Mouse (Mus musculus) MEL (cell line): Measurements from ENCODE around the gene Cd247. TPM values are rescaled to one million over a fixed set of nuclear protein-coding genes. Genes with fewer than 3 reads are reported as not detected.

ENCODE experiments used
- DNase-seq: peaks from one replicate; pipeline ENCODE4 v3.0.0; 2011; ENCODE audit warnings: low read depth, low spot score
- H3K27ac ChIP-seq: 2 replicates; pipeline ENCODE4 v1.5.1; 2012; ENCODE audit warnings: low read depth, mild to moderate bottlenecking, control low read depth, low read length, moderate library complexity; ENCODE audit not compliant: control insufficient read depth
- H3K27me3 ChIP-seq, 2 experiments: fragments of 150-350 bp in 1 of 2; sonication (generic) in 1 of 2; 2 replicates each; pipeline ENCODE4 v1.6.1; 2012; ENCODE audit warnings: low read length in 2 of 2, mild to moderate bottlenecking in 2 of 2, improper control_type of control experiment in 1 of 2, moderate library complexity in 1 of 2; ENCODE audit not compliant: insufficient read depth in 2 of 2, control insufficient read depth in 1 of 2
- H3K36me3 ChIP-seq, 2 experiments: 2 replicates each; pipeline ENCODE4 v1.6.1; 2012 to 2014; ENCODE audit warnings: low read length in 2 of 2, improper control_type of control experiment in 1 of 2, inconsistent platforms in 1 of 2, mild to moderate bottlenecking in 1 of 2; ENCODE audit not compliant: insufficient read depth in 2 of 2, control insufficient read depth in 1 of 2
- H3K4me1 ChIP-seq, 2 experiments: fragments of 150-350 bp in 1 of 2; sonication (generic) in 1 of 2; 2 replicates each; pipeline ENCODE4 v1.6.1; 2012; ENCODE audit warnings: low read length in 2 of 2, improper control_type of control experiment in 1 of 2, mild to moderate bottlenecking in 1 of 2; ENCODE audit not compliant: insufficient read depth in 2 of 2, control insufficient read depth in 1 of 2
- H3K4me3 ChIP-seq, 2 experiments: fragments of 150-350 bp in 1 of 2; sonication (generic) in 1 of 2; 2 replicates each; pipeline ENCODE4 v1.5.1; 2012; ENCODE audit warnings: low read depth in 2 of 2, low read length in 2 of 2, mild to moderate bottlenecking in 2 of 2, moderate library complexity in 2 of 2, control low read depth in 1 of 2, improper control_type of control experiment in 1 of 2; ENCODE audit not compliant: control insufficient read depth in 1 of 2, insufficient read depth in 1 of 2
- H3K79me2 ChIP-seq: 2 replicates; pipeline ENCODE4 v1.6.1; 2012; ENCODE audit warnings: mild to moderate bottlenecking, low read length, moderate library complexity; ENCODE audit not compliant: control insufficient read depth, poor library complexity, insufficient read depth
- H3K9ac ChIP-seq: 2 replicates; pipeline ENCODE4 v1.6.1; 2012; ENCODE audit warnings: low read depth, mild to moderate bottlenecking, control low read depth, low read length, moderate library complexity; ENCODE audit not compliant: control insufficient read depth, poor library complexity, severe bottlenecking
- H3K9me3 ChIP-seq: fragments of 150-350 bp; sonication (generic); replicated peaks from 2 replicates; pipeline ENCODE4 v1.6.1; 2012; ENCODE audit warnings: mild to moderate bottlenecking, low read length, improper control_type of control experiment, moderate library complexity; ENCODE audit not compliant: insufficient read depth
- BHLHE40 ChIP-seq: IDR thresholded peaks from 2 replicates; pipeline ENCODE4 v1.6.1; 2012; ENCODE audit warnings: low read depth, mild to moderate bottlenecking, inconsistent platforms, low read length, improper control_type of control experiment, borderline replicate concordance
- CHD2 ChIP-seq: IDR thresholded peaks from 2 replicates; pipeline ENCODE4 v1.6.1; 2011; ENCODE audit warnings: low read length, improper control_type of control experiment
- CTCF ChIP-seq, 3 experiments: IDR thresholded peaks in 2 of 3; conservative IDR thresholded peaks in 1 of 3; 2 replicates each; pipeline ENCODE4 v1.5.1; 2011 to 2012; ENCODE audit warnings: low read length in 3 of 3, low read depth in 2 of 3, mild to moderate bottlenecking in 2 of 3, improper control_type of control experiment in 1 of 3, inconsistent platforms in 1 of 3, mixed read lengths in 1 of 3, moderate library complexity in 1 of 3; ENCODE audit not compliant: control insufficient read depth in 1 of 3, insufficient read depth in 1 of 3, poor library complexity in 1 of 3, severe bottlenecking in 1 of 3
- E2F4 ChIP-seq: IDR thresholded peaks from 2 replicates; pipeline ENCODE4 v1.6.1; 2011; ENCODE audit warnings: low read depth, low read length, improper control_type of control experiment, borderline replicate concordance
- EP300 ChIP-seq, 2 experiments: IDR thresholded peaks; 2 replicates each; pipeline ENCODE4 v1.6.1; 2011; ENCODE audit warnings: improper control_type of control experiment in 2 of 2, low read length in 2 of 2, low read depth in 1 of 2, mild to moderate bottlenecking in 1 of 2
- ETS1 ChIP-seq: IDR thresholded peaks from 2 replicates; pipeline ENCODE4 v1.6.1; 2012; ENCODE audit warnings: low read depth, mild to moderate bottlenecking, inconsistent platforms, low read length, improper control_type of control experiment, moderate library complexity
- GATA1 ChIP-seq: IDR thresholded peaks from 2 replicates; pipeline ENCODE4 v1.6.1; 2011; ENCODE audit warnings: low read depth, low read length, improper control_type of control experiment
- HCFC1 ChIP-seq: IDR thresholded peaks from 2 replicates; pipeline ENCODE4 v1.6.1; 2012; ENCODE audit warnings: low read depth, mild to moderate bottlenecking, inconsistent platforms, low read length, improper control_type of control experiment, moderate library complexity
- KAT2A ChIP-seq: conservative IDR thresholded peaks from 2 replicates; pipeline ENCODE4 v1.6.1; 2012; ENCODE audit warnings: low read depth, low read length, improper control_type of control experiment, inconsistent platforms
- MAFK ChIP-seq: IDR thresholded peaks from 2 replicates; pipeline ENCODE4 v1.6.1; 2011; ENCODE audit warnings: low read depth, mild to moderate bottlenecking, low read length, improper control_type of control experiment, borderline replicate concordance
- MAX ChIP-seq: IDR thresholded peaks from 2 replicates; pipeline ENCODE4 v1.6.1; 2011; ENCODE audit warnings: low read length, improper control_type of control experiment
- MAZ ChIP-seq: IDR thresholded peaks from 2 replicates; pipeline ENCODE4 v1.6.1; 2012; ENCODE audit warnings: low read depth, mild to moderate bottlenecking, inconsistent platforms, low read length, improper control_type of control experiment
- MEF2A ChIP-seq: IDR thresholded peaks from 2 replicates; pipeline ENCODE4 v1.6.1; 2014; ENCODE audit warnings: low read depth, mild to moderate bottlenecking, inconsistent platforms, low read length, improper control_type of control experiment; ENCODE audit not compliant: poor library complexity, insufficient replicate concordance, severe bottlenecking; ENCODE audit errors: extremely low read depth
- MXI1 ChIP-seq: IDR thresholded peaks from 2 replicates; pipeline ENCODE4 v1.6.1; 2011; ENCODE audit warnings: mild to moderate bottlenecking, low read depth, low read length, improper control_type of control experiment
- MYB ChIP-seq: IDR thresholded peaks from 2 replicates; pipeline ENCODE4 v1.6.1; 2011; ENCODE audit warnings: mild to moderate bottlenecking, low read depth, low read length, improper control_type of control experiment
- MYC ChIP-seq: IDR thresholded peaks from 2 replicates; pipeline ENCODE4 v1.6.1; 2011; ENCODE audit warnings: low read depth, mild to moderate bottlenecking, low read length, improper control_type of control experiment, moderate library complexity
- NRF1 ChIP-seq: IDR thresholded peaks from 2 replicates; pipeline ENCODE4 v1.6.1; 2014; ENCODE audit warnings: low read depth, mild to moderate bottlenecking, inconsistent platforms, low read length, improper control_type of control experiment, moderate library complexity; ENCODE audit not compliant: poor library complexity, insufficient read depth, severe bottlenecking
- POLR2AphosphoS2 ChIP-seq: IDR thresholded peaks from 2 replicates; pipeline ENCODE4 v1.6.1; 2011; ENCODE audit warnings: low read length, improper control_type of control experiment
- POLR2AphosphoS5 ChIP-seq: IDR thresholded peaks from 2 replicates; pipeline ENCODE4 v1.6.1; 2012; ENCODE audit warnings: low read depth, borderline replicate concordance, mild to moderate bottlenecking, inconsistent platforms, low read length, moderate library complexity, mixed read lengths
- RCOR1 ChIP-seq: IDR thresholded peaks from 2 replicates; pipeline ENCODE4 v1.6.1; 2012; ENCODE audit warnings: low read depth, mild to moderate bottlenecking, inconsistent platforms, low read length, improper control_type of control experiment
- SIN3A ChIP-seq: IDR thresholded peaks from 2 replicates; pipeline ENCODE4 v1.6.1; 2012; ENCODE audit warnings: low read length, improper control_type of control experiment, inconsistent platforms
- SMC3 ChIP-seq: IDR thresholded peaks from 2 replicates; pipeline ENCODE4 v1.6.1; 2011; ENCODE audit warnings: low read depth, low read length, improper control_type of control experiment
- TAL1 ChIP-seq: IDR thresholded peaks from 2 replicates; pipeline ENCODE4 v1.6.1; 2012; ENCODE audit warnings: mild to moderate bottlenecking, inconsistent platforms, low read length, moderate library complexity, mixed read lengths
- TBP ChIP-seq: IDR thresholded peaks from 2 replicates; pipeline ENCODE4 v1.8.0; 2011; ENCODE audit warnings: low read depth, low read length, improper control_type of control experiment
- TCF12 ChIP-seq: IDR thresholded peaks from 2 replicates; pipeline ENCODE4 v1.6.1; 2014; ENCODE audit warnings: low read depth, mild to moderate bottlenecking, inconsistent platforms, low read length, improper control_type of control experiment, moderate library complexity
- USF2 ChIP-seq, 2 experiments: IDR thresholded peaks; 2 replicates each; pipeline ENCODE4 v1.6.1; 2011 to 2012; ENCODE audit warnings: improper control_type of control experiment in 2 of 2, low read length in 2 of 2, borderline replicate concordance in 1 of 2, inconsistent platforms in 1 of 2, low read depth in 1 of 2, mild to moderate bottlenecking in 1 of 2; ENCODE audit not compliant: insufficient read depth in 1 of 2
- ZC3H11A ChIP-seq: IDR thresholded peaks from 2 replicates; pipeline ENCODE4 v1.6.1; 2012; ENCODE audit warnings: low read depth, mild to moderate bottlenecking, inconsistent platforms, low read length, improper control_type of control experiment
- ZKSCAN1 ChIP-seq: IDR thresholded peaks from 2 replicates; pipeline ENCODE4 v1.6.1; 2012; ENCODE audit warnings: low read depth, mild to moderate bottlenecking, inconsistent platforms, low read length, improper control_type of control experiment, moderate library complexity
- ZMIZ1 ChIP-seq: IDR thresholded peaks from 2 replicates; pipeline ENCODE4 v1.6.1; 2012; ENCODE audit warnings: low read depth, mild to moderate bottlenecking, inconsistent platforms, low read length, improper control_type of control experiment, moderate library complexity
- polyA plus RNA-seq, 2 experiments: library from polyadenylated mRNA; stranded (reverse) in 1 of 2; unstranded in 1 of 2; fragments of >175 nt in 1 of 2; fragments of >200 nt in 1 of 2; gene quantifications; 2 replicates each; pipeline versions ENCODE4 v1.2.1 to v1.2.4; 2012; ENCODE audit warnings: low replicate concordance in 2 of 2, low read depth in 1 of 2; ENCODE audit not compliant: insufficient read length in 2 of 2, insufficient read depth in 1 of 2, missing spikeins in 1 of 2
- total RNA-seq: library from RNA; depleted of rRNA; stranded (reverse); fragments of 300-350 nt; gene quantifications from 2 replicates; pipeline ENCODE4 v1.2.3, GENCODE M21; 2012

Gene Cd247
- total and polyA plus RNA-seq, 3 experiments, result 1.3 to 1.7 TPM; not detected in 1

DNA sequence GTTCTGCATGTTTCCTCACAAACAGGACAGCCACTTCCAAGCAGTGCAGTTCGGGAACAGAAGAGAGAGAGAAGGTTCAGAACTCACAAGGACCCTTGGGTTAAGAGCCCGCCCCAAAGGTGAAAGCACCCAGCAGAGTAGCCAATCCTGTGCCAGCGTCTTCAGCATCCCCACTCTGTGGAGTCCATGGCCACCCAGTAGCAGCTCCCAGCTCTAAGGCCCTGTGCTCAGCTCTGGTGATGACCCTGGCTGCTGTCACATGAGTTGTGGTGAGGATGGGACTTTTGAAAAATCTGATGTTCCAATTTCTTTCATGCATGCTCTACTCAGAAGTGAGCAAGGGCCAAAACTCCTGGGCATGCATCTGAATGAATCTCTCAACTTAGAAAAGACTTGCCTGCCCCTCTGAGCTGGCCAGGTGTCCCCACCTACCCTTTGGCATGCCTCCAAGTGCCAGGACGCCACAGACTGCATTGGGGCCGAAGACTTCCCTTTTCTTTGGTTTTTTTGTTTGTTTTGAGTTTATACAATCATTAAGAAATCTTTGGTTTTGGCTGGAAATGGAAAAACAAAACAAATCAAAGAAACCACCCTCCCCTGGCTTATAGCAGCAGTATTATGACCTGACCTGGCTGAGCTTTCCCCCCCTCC, 78.3 kb downstream of the Cd247 start:
- Histone ChIP-seq H3K27me3 (no peaks in the 10 kb centered on the region), H3K9ac (no peak overlapping the region), H3K79me2 (peaks cover 9% of the 10 kb centered on the region), H3K36me3 (peaks cover 0 to 62% of the 10 kb centered on the region in 2 experiments; a peak in 2 of 4 replicates), H3K9me3 (no peaks in the 10 kb centered on the region), H3K27ac (no peak overlapping the region), H3K4me3 (no peak overlapping the region)
- DNase-seq, result peak; percentile 51
- TF ChIP-seq ETS1, result 0 out of 2 replicates have a peak, but pooled peaks have one; percentile 17
- TF ChIP-seq EP300 (IDR thresholded peaks at IDR 0.05; ENCODE audit: low read depth in 1 of 2, low read length in 2 of 2), result peak in 1 of 2 experiments; percentile 20; a peak in 1 of 4 replicates
- peak; percentile 40; the same call in 1 of the 2 replicates for TF ChIP-seq RCOR1
- no peak for TF ChIP-seq SMC3
- no peak for TF ChIP-seq MYB
- 0 out of 2 replicates have a peak, but pooled peaks have one; percentile 20 for TF ChIP-seq MXI1
- TF ChIP-seq SIN3A, result peak; percentile 54
- TF ChIP-seq, all 39 proteins: peak for 5
- H3K4me1 ChIP-seq, result peaks cover 21 to 46% of the 10 kb centered on the region in 2 experiments

DNA sequence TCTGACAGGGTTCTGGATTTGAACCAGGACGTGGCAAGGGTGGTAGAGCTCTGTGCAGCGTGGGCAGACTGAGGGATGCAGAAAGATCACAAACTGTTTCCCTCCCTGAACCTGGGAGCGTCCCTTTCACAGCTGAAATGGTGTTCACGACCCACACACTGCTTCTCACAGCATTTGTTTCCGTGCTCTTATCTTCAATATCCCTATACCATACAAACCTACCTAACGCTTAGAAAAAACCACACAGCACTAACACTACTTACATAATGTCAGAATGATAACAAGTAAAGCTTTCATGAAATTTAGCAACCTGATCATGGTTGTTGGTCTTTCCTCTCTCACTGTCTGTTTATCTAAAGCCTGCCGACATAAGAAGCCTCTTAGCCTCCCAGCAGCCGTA, 80.2 kb downstream of the Cd247 start:
- Histone ChIP-seq H3K27me3 (no peaks in the 10 kb centered on the region), H3K36me3 (peaks cover 0 to 75% of the 10 kb centered on the region in 2 experiments; a peak in 2 of 4 replicates), H3K9ac (peak overlapping the region; percentile 45), H3K27ac (peak overlapping the region; percentile 73), H3K4me3 (peak overlapping the region; percentile 17 to 19; a peak in 2 of 4 replicates), H3K4me1 (peaks cover 30 to 46% of the 10 kb centered on the region in 2 experiments), H3K9me3 (no peaks in the 10 kb centered on the region), H3K79me2 (peaks cover 15% of the 10 kb centered on the region)
- DNase-seq, result peak; percentile 82
- no peak for TF ChIP-seq ZMIZ1
- TF ChIP-seq HCFC1, result no peak
- TF ChIP-seq POLR2AphosphoS2, result no peak
- TF ChIP-seq GATA1, result peak; percentile 80
- TF ChIP-seq MYB, result no peak
- TF ChIP-seq MAFK, result peak; percentile 10; the same call in 1 of the 2 replicates
- no peak for TF ChIP-seq MAZ
- TF ChIP-seq ZKSCAN1, result no peak
- TF ChIP-seq MYC, result no peak
- no peak for TF ChIP-seq CTCF (IDR thresholded peaks at IDR 0.05 in 2 of 3, conservative IDR thresholded peaks at IDR 0.05 in 1 of 3; ENCODE audit: control insufficient read depth in 1 of 3, insufficient read depth in 1 of 3, low read depth in 2 of 3, low read length in 3 of 3, poor library complexity in 1 of 3, severe bottlenecking in 1 of 3)
- no peak for TF ChIP-seq POLR2AphosphoS5
- TF ChIP-seq EP300 (IDR thresholded peaks at IDR 0.05; ENCODE audit: low read depth in 1 of 2, low read length in 2 of 2), result peak; percentile 70 to 78
- TF ChIP-seq TCF12, result peak; percentile 61
- TF ChIP-seq RCOR1, result peak; percentile 70
- TF ChIP-seq BHLHE40, result no peak
- no peak for TF ChIP-seq ZC3H11A
- no peak for TF ChIP-seq USF2 (IDR thresholded peaks at IDR 0.05; ENCODE audit: borderline replicate concordance in 1 of 2, insufficient read depth in 1 of 2, low read depth in 1 of 2, low read length in 2 of 2)
- TF ChIP-seq SIN3A, result peak; percentile 69
- no peak for TF ChIP-seq MEF2A
- TF ChIP-seq TAL1, result peak; percentile 54
- no peak for TF ChIP-seq CHD2
- no peak for TF ChIP-seq KAT2A
- no peak for TF ChIP-seq E2F4
- TF ChIP-seq NRF1, result no peak
- TF ChIP-seq SMC3, result no peak
- no peak for TF ChIP-seq MAX
- no peak for TF ChIP-seq TBP
- peak; percentile 80 for TF ChIP-seq ETS1
